Mouse (Mus musculus) liver, embryonic 14.5 days (tissue): ENCODE data around the gene T.

ENCODE experiments used
- CTCF ChIP-seq: IDR thresholded peaks from 2 replicates; pipeline ENCODE4 v1.5.1; 2016; ENCODE audit warnings: antibody characterized with exemption, low read depth, control low read depth
- EP300 ChIP-seq: IDR thresholded peaks from 2 replicates; pipeline ENCODE4 v1.6.1; 2016; ENCODE audit warnings: antibody characterized with exemption, low read depth

DNA sequence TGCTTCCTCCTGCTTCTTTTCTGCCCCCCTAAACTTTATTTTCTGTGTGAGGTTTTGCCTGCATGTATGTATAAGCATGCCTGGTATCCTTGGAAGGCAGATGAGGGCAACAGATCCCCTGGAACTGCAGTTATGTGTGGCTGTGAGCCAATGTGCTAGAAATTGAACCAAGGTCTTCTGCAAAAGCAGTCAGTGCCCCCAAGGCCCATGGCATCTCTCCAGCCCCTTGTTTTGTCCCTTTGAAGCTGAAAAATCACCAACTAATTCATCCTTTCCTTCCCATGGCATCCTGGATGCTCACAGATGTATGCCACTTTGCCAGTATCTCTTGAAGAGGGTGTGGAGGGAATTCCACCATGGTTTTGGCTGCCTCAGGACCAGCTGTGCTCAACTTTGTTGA is 50.9 kb downstream of the T start:
- no peak for TF ChIP-seq EP300
- no peak for TF ChIP-seq CTCF
